Mouse (Mus musculus): ENCODE measurements around the gene Mtap.

GRCm38 (mm10) chr4:89101276-89101675, 35.6 kb upstream of the Mtap start:
- no peak for TF ChIP-seq CTCF (IDR thresholded peaks at IDR 0.05; ENCODE audit: control insufficient read depth, insufficient read depth, insufficient replicate concordance, low read depth, low read length)
- TF ChIP-seq POLR2A (IDR thresholded peaks at IDR 0.05; ENCODE audit: control insufficient read depth, low read depth, low read length), result no peak
